Mouse (Mus musculus) CH12.LX (cell line): Measurements from ENCODE around the gene Olfr211.

Experiments used
- CHD2 ChIP-seq: IDR thresholded peaks from 2 replicates; pipeline ENCODE4 v1.6.1; 2011; ENCODE audit warnings: low read length, improper control_type of control experiment
- CTCF ChIP-seq, 2 experiments: IDR thresholded peaks in 1 of 2; conservative IDR thresholded peaks in 1 of 2; 2 replicates each; pipeline ENCODE4 v1.5.1; 2011 to 2012; ENCODE audit warnings: low read depth in 2 of 2, low read length in 2 of 2, improper control_type of control experiment in 1 of 2, inconsistent platforms in 1 of 2, mild to moderate bottlenecking in 1 of 2, moderate library complexity in 1 of 2
- POLR2A ChIP-seq: IDR thresholded peaks from 2 replicates; pipeline ENCODE4 v1.6.1; 2011; ENCODE audit warnings: low read depth, mild to moderate bottlenecking, improper control_type of control experiment, low read length
- RAD21 ChIP-seq: IDR thresholded peaks from 2 replicates; pipeline ENCODE4 v1.6.1; 2011; ENCODE audit warnings: low read depth, mild to moderate bottlenecking, low read length, improper control_type of control experiment, moderate library complexity
- SIN3A ChIP-seq: IDR thresholded peaks from 2 replicates; pipeline ENCODE4 v1.6.1; 2012; ENCODE audit warnings: low read length, improper control_type of control experiment, inconsistent platforms
- SMC3 ChIP-seq: IDR thresholded peaks from 2 replicates; pipeline ENCODE4 v1.6.1; 2011; ENCODE audit warnings: low read depth, low read length, improper control_type of control experiment

DNA sequence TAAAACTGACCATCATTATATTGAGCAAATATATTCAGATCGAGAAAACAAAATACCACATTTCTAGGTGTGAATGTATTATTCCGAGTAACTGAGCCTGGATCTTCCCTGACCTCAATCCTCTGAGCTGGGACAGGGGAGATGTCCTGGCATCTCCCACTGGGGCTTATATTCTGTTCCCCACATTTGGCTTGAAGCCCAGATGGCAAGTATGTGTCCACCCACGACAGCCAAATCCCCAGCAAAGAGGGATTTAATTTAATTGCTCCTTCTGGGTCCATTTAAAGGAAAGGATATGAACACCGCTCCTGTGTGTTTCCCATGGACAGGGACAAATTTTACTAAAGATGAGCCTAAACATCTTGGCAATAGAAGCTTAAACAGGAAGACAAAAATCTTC lies at the start of gene Olfr211:
- TF ChIP-seq CTCF (conservative IDR thresholded peaks at IDR 0.05 in 1 of 2, IDR thresholded peaks at IDR 0.05 in 1 of 2; ENCODE audit: low read depth in 2 of 2, low read length in 2 of 2) (no peak), POLR2A (no peak), SMC3 (no peak), CHD2 (no peak), SIN3A (no peak), RAD21 (no peak)
